ENCODE assay signal across 8 mouse cellular contexts in the genomic region with DNA sequence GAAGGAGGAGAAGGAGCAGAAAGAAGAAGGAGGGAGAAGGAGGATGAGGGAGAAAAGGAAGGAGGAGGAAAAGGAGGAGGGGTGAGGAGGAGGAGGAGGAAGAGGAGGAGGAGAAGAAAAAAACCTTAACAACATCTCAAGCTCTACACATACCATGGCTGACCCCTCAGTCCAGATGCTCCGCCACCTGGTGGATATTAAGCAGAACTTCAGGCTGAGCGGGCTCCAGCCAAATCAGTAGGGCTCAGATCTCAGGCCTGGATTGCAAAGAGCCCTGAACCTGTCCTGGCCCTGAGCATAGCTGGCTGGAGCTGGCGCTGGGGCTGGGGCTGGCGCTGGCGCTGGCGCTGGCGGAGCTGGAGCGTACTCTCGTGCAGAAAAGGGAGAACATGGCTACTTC. TPM values are rescaled to one million over a fixed set of nuclear protein-coding genes. Genes with fewer than 3 reads are reported as not detected.
A peak's percentile ranks its signal among the peaks of the same experiment; 100 is the strongest.
DNase-seq lines count a peak whose midpoint lies in the region; ATAC-seq lines count a peak whose summit lies in the region.

No protein-coding gene starts in this region.

- no peaks in the 10 kb centered on the region for H3K27me3 ChIP-seq in intestine, embryonic 14.5 days (replicated peaks; ENCODE audit: control insufficient read depth, insufficient read depth, low read length)
- peaks cover 23% of the 10 kb centered on the region; the same call in 1 of the 2 replicates for H3K27me3 ChIP-seq in liver, embryonic 12.5 days (replicated peaks)
- no peaks in the 10 kb centered on the region for H3K27me3 ChIP-seq in neural tube, embryonic 11.5 days (ENCODE audit: control insufficient read depth, insufficient read depth, low read length)

- no peak overlapping the region for H3K9ac ChIP-seq in intestine, embryonic 14.5 days (ENCODE audit: low read length)
- no peak overlapping the region for H3K9ac ChIP-seq in liver, embryonic 12.5 days
- no peak overlapping the region for H3K9ac ChIP-seq in neural tube, embryonic 11.5 days (ENCODE audit: low read length)

- H3K4me2 ChIP-seq in intestine, embryonic 14.5 days (ENCODE audit: low read length), result no peak overlapping the region
- H3K4me2 ChIP-seq in liver, embryonic 12.5 days, result no peak overlapping the region
- no peak overlapping the region for H3K4me2 ChIP-seq in neural tube, embryonic 11.5 days (ENCODE audit: low read depth)

- DNase-seq in 416B (ENCODE audit: low read depth), result peak; percentile 75
- DNase-seq in NIH3T3 (ENCODE audit: low read depth), result peak; percentile 91
- peak; percentile 83 to 88 for DNase-seq in cerebellum, postnatal 10 days
- DNase-seq in gastrocnemius, postnatal 14 days, result peak; percentile 68
- peak; percentile 88 for DNase-seq in intestine, embryonic 14.5 days (ENCODE audit: low spot score)
- DNase-seq in neural tube, embryonic 11.5 days (ENCODE audit: low spot score), result peak; percentile 80
- peak; percentile 65 for DNase-seq in testis, postnatal 14 days (ENCODE audit: low spot score)

- no peaks in the 10 kb centered on the region for H3K4me1 ChIP-seq in intestine, embryonic 14.5 days (replicated peaks; ENCODE audit: control insufficient read depth, insufficient read depth, low read length)
- no peaks in the 10 kb centered on the region for H3K4me1 ChIP-seq in liver, embryonic 12.5 days
- no peaks in the 10 kb centered on the region for H3K4me1 ChIP-seq in neural tube, embryonic 11.5 days (ENCODE audit: control insufficient read depth, insufficient read depth, low read length)

- H3K36me3 ChIP-seq in intestine, embryonic 14.5 days (ENCODE audit: control insufficient read depth, insufficient read depth, low read length), result no peaks in the 10 kb centered on the region
- no peaks in the 10 kb centered on the region for H3K36me3 ChIP-seq in liver, embryonic 12.5 days
- no peaks in the 10 kb centered on the region for H3K36me3 ChIP-seq in neural tube, embryonic 11.5 days (ENCODE audit: control insufficient read depth, insufficient read depth, low read length)

- peak; percentile 65 for ATAC-seq in intestine, embryonic 14.5 days (replicated peaks; ENCODE audit: low FRiP score, low TSS enrichment, low read depth)
- peak; percentile 51; the same call in 1 of the 2 replicates for ATAC-seq in liver, embryonic 12.5 days
- peak; percentile 83; the same call in 1 of the 2 replicates for ATAC-seq in neural tube, embryonic 11.5 days (ENCODE audit: insufficient read depth, low FRiP score, low TSS enrichment)

- no peak overlapping the region for H3K27ac ChIP-seq in intestine, embryonic 14.5 days (ENCODE audit: low read depth)
- no peak overlapping the region for H3K27ac ChIP-seq in liver, embryonic 12.5 days
- H3K27ac ChIP-seq in neural tube, embryonic 11.5 days (ENCODE audit: low read depth, low read length), result no peak overlapping the region

- 3% methylated on average over 9 of the region's 9 CpGs for WGBS in intestine, embryonic 14.5 days
- 4% methylated on average over 9 of the region's 9 CpGs for WGBS in liver, embryonic 12.5 days (ENCODE audit: insufficient replicate concordance)
- WGBS in neural tube, embryonic 11.5 days, result 4% methylated on average over 9 of the region's 9 CpGs

- H3K4me3 ChIP-seq in intestine, embryonic 14.5 days (ENCODE audit: low read depth, low read length), result no peak overlapping the region
- no peak overlapping the region for H3K4me3 ChIP-seq in liver, embryonic 12.5 days
- H3K4me3 ChIP-seq in neural tube, embryonic 11.5 days (ENCODE audit: low read depth, low read length), result no peak overlapping the region

- H3K9me3 ChIP-seq in intestine, embryonic 14.5 days (ENCODE audit: control insufficient read depth, low read length), result no peaks in the 10 kb centered on the region
- no peaks in the 10 kb centered on the region for H3K9me3 ChIP-seq in liver, embryonic 12.5 days (replicated peaks)
- no peaks in the 10 kb centered on the region for H3K9me3 ChIP-seq in neural tube, embryonic 11.5 days (ENCODE audit: control insufficient read depth, low read length)

- intact Hi-C loops in gastrocnemius, postnatal 14 days (cut with DNase I; ENCODE audit: low total_unique reads), result no loop called here

RNA-seq across cellular contexts. Expression of a gene that starts 14.7 kb away (rescaled TPM):
- total RNA-seq in gastrocnemius, postnatal 14 days (2021), result not detected
- polyA plus RNA-seq in intestine, embryonic 14.5 days (2014; fragmentation: Nextera tagmentation; extraction: Ambion mirVana), result 13.2 and 15.3 TPM in 2 replicates
- 0.65 and 1.0 TPM in 2 replicates for polyA plus RNA-seq in liver, embryonic 12.5 days (2016; fragmentation: Nextera tagmentation; extraction: Ambion mirVana)
- polyA plus RNA-seq in neural tube, embryonic 11.5 days (2014; fragmentation: Nextera tagmentation; extraction: Ambion mirVana), result 32.7 and 36.5 TPM in 2 replicates

RNA-seq across cellular contexts. Expression of a gene that starts 27.1 kb away (rescaled TPM):
- 10 to 100 TPM; 20.7 to 22.1 TPM for total RNA-seq in gastrocnemius, postnatal 14 days (2021)
- 46.2 and 46.6 TPM in 2 replicates for polyA plus RNA-seq in intestine, embryonic 14.5 days (2014; fragmentation: Nextera tagmentation; extraction: Ambion mirVana)
- 5.2 and 5.3 TPM in 2 replicates for polyA plus RNA-seq in liver, embryonic 12.5 days (2016; fragmentation: Nextera tagmentation; extraction: Ambion mirVana)
- 13.7 and 15.9 TPM in 2 replicates for polyA plus RNA-seq in neural tube, embryonic 11.5 days (2014; fragmentation: Nextera tagmentation; extraction: Ambion mirVana)

RNA-seq across cellular contexts. Expression of a gene that starts 29.7 kb away (rescaled TPM):
- total RNA-seq in gastrocnemius, postnatal 14 days (2021), result under 1 TPM; 0.42 to 0.80 TPM
- 20.6 and 22.2 TPM in 2 replicates for polyA plus RNA-seq in intestine, embryonic 14.5 days (2014; fragmentation: Nextera tagmentation; extraction: Ambion mirVana)
- 2.1 and 2.3 TPM in 2 replicates for polyA plus RNA-seq in liver, embryonic 12.5 days (2016; fragmentation: Nextera tagmentation; extraction: Ambion mirVana)
- polyA plus RNA-seq in neural tube, embryonic 11.5 days (2014; fragmentation: Nextera tagmentation; extraction: Ambion mirVana), result 20.5 and 21.6 TPM in 2 replicates

RNA-seq across cellular contexts. Expression of a gene that starts 37.7 kb away (rescaled TPM):
- total RNA-seq in gastrocnemius, postnatal 14 days (2021), result 10 to 100 TPM; 14.2 to 14.6 TPM
- polyA plus RNA-seq in intestine, embryonic 14.5 days (2014; fragmentation: Nextera tagmentation; extraction: Ambion mirVana), result 64.7 and 66.5 TPM in 2 replicates
- polyA plus RNA-seq in liver, embryonic 12.5 days (2016; fragmentation: Nextera tagmentation; extraction: Ambion mirVana), result 19.3 and 21.6 TPM in 2 replicates
- 33.8 and 37.6 TPM in 2 replicates for polyA plus RNA-seq in neural tube, embryonic 11.5 days (2014; fragmentation: Nextera tagmentation; extraction: Ambion mirVana)

RNA-seq across cellular contexts. Expression of a gene that starts 41.7 kb away (rescaled TPM):
- 10 to 100 TPM; 35.0 to 40.1 TPM for total RNA-seq in gastrocnemius, postnatal 14 days (2021)
- polyA plus RNA-seq in intestine, embryonic 14.5 days (2014; fragmentation: Nextera tagmentation; extraction: Ambion mirVana), result 30.4 and 31.0 TPM in 2 replicates
- polyA plus RNA-seq in liver, embryonic 12.5 days (2016; fragmentation: Nextera tagmentation; extraction: Ambion mirVana), result 14.1 and 14.5 TPM in 2 replicates
- 16.3 and 18.3 TPM in 2 replicates for polyA plus RNA-seq in neural tube, embryonic 11.5 days (2014; fragmentation: Nextera tagmentation; extraction: Ambion mirVana)
